Mouse (Mus musculus): ENCODE data around the gene Apol9a. TPM values are rescaled to one million over a fixed set of nuclear protein-coding genes. Genes with fewer than 3 reads are reported as not detected.
A peak's percentile ranks its signal among the peaks of the same experiment; 100 is the strongest.
"Not testable (repeated sequence)": the region's sequence is repeated elsewhere in the genome, so short reads cannot be mapped to it uniquely, and the experiment has no call there.

Apol9a gene
- 0.57 TPM in 1 of 2 replicates, not detected in the other for polyA plus RNA-seq (2016; fragmentation: Nextera tagmentation; extraction: Ambion mirVana)

- 56% methylated on average over 1 of the region's 4 CpGs for WGBS
- H3K27me3 ChIP-seq (ENCODE audit: insufficient read depth, poor library complexity, severe bottlenecking); DNase-seq (ENCODE audit: low spot score); H3K36me3 ChIP-seq; H3K9me3 ChIP-seq; H3K27ac ChIP-seq; H3K4me3 ChIP-seq; H3K4me1 ChIP-seq: not testable (repeated sequence)
Observed at GRCm38 (mm10) chr15:77411035-77411434, at the start of gene Apol9a. TSS of gene Apol9a (minus strand) at chr15:77411135.

- H3K9me3 ChIP-seq; H3K27ac ChIP-seq; H3K36me3 ChIP-seq; DNase-seq (ENCODE audit: low spot score); H3K27me3 ChIP-seq (ENCODE audit: insufficient read depth, poor library complexity, severe bottlenecking); H3K4me1 ChIP-seq; H3K4me3 ChIP-seq: not testable (repeated sequence)
- WGBS = 37% methylated on average over 10 of the region's 10 CpGs
Observed at GRCm38 (mm10) chr15:77449927-77450326, 39.0 kb upstream of the Apol9a start.

- H3K4me3 ChIP-seq; H3K4me1 ChIP-seq; H3K36me3 ChIP-seq; H3K27ac ChIP-seq; H3K27me3 ChIP-seq (ENCODE audit: insufficient read depth, poor library complexity, severe bottlenecking); H3K9me3 ChIP-seq; DNase-seq (ENCODE audit: low spot score): not testable (repeated sequence)
- 80% methylated on average over 2 of the region's 2 CpGs for WGBS
Observed at GRCm38 (mm10) chr15:77447392-77447791, 36.5 kb upstream of the Apol9a start, which contains the start of gene Apol7b. TSS of gene Apol7b (minus strand) at chr15:77447492.

- WGBS = 77% methylated on average over 1 of the region's 1 CpGs
- not testable (repeated sequence) for DNase-seq (ENCODE audit: low spot score); H3K27me3 ChIP-seq (ENCODE audit: insufficient read depth, poor library complexity, severe bottlenecking); H3K9me3 ChIP-seq; H3K4me3 ChIP-seq; H3K4me1 ChIP-seq; H3K27ac ChIP-seq; H3K36me3 ChIP-seq
Observed at GRCm38 (mm10) chr15:77445668-77446067, 34.7 kb upstream of the Apol9a start.

GRCm38 (mm10) chr15:77444746-77445145, 33.8 kb upstream of the Apol9a start:
- H3K4me3 ChIP-seq; H3K4me1 ChIP-seq; H3K36me3 ChIP-seq; H3K27me3 ChIP-seq (ENCODE audit: insufficient read depth, poor library complexity, severe bottlenecking); H3K27ac ChIP-seq; H3K9me3 ChIP-seq; DNase-seq (ENCODE audit: low spot score): not testable (repeated sequence)
- 75% methylated on average over 8 of the region's 8 CpGs for WGBS

GRCm38 (mm10) chr15:77428690-77429448, 17.9 kb upstream of the Apol9a start:
- not testable (repeated sequence) for DNase-seq (ENCODE audit: low spot score); H3K4me3 ChIP-seq; H3K27ac ChIP-seq; H3K36me3 ChIP-seq; H3K4me1 ChIP-seq; H3K9me3 ChIP-seq; H3K27me3 ChIP-seq (ENCODE audit: insufficient read depth, poor library complexity, severe bottlenecking)
- 57% methylated on average over 9 of the region's 10 CpGs for WGBS

- DNase-seq (ENCODE audit: low spot score); H3K9me3 ChIP-seq: not testable (repeated sequence)
- 65% methylated on average over 5 of the region's 7 CpGs for WGBS
Observed at GRCm38 (mm10) chr15:77422925-77423324, 12.0 kb upstream of the Apol9a start.

GRCm38 (mm10) chr15:77419657-77420056, 8.7 kb upstream of the Apol9a start:
- H3K9me3 ChIP-seq; H3K27me3 ChIP-seq (ENCODE audit: insufficient read depth, poor library complexity, severe bottlenecking); H3K4me3 ChIP-seq; H3K27ac ChIP-seq; DNase-seq (ENCODE audit: low spot score); H3K4me1 ChIP-seq; H3K36me3 ChIP-seq: not testable (repeated sequence)
- no CpG with 5 or more reads among the region's 3 CpGs for WGBS

More at GRCm38 (mm10) chr15:77422925-77423324, 12.0 kb upstream of the Apol9a start:
- not testable (repeated sequence) for H3K4me1 ChIP-seq; H3K4me3 ChIP-seq; H3K36me3 ChIP-seq; H3K27ac ChIP-seq; H3K27me3 ChIP-seq (ENCODE audit: insufficient read depth, poor library complexity, severe bottlenecking)

- H3K27ac ChIP-seq; DNase-seq (ENCODE audit: low spot score); H3K4me1 ChIP-seq; H3K4me3 ChIP-seq; H3K9me3 ChIP-seq; H3K27me3 ChIP-seq (ENCODE audit: insufficient read depth, poor library complexity, severe bottlenecking); H3K36me3 ChIP-seq: not testable (repeated sequence)
- WGBS = 30% methylated on average over 4 of the region's 10 CpGs
Observed at GRCm38 (mm10) chr15:77416655-77417333, 5.9 kb upstream of the Apol9a start.

- H3K27me3 ChIP-seq (ENCODE audit: insufficient read depth, poor library complexity, severe bottlenecking); H3K9me3 ChIP-seq; H3K27ac ChIP-seq; H3K36me3 ChIP-seq; H3K4me1 ChIP-seq; H3K4me3 ChIP-seq: not testable (repeated sequence)
- WGBS = 64% methylated on average over 2 of the region's 2 CpGs
- DNase-seq (ENCODE audit: low spot score) = peak; percentile 58
Observed at GRCm38 (mm10) chr15:77415653-77416052, 4.7 kb upstream of the Apol9a start.

GRCm38 (mm10) chr15:77412695-77413094, 1.8 kb upstream of the Apol9a start:
- WGBS = 32% methylated on average over 4 of the region's 4 CpGs
- DNase-seq (ENCODE audit: low spot score); H3K4me1 ChIP-seq; H3K36me3 ChIP-seq; H3K27ac ChIP-seq; H3K9me3 ChIP-seq; H3K27me3 ChIP-seq (ENCODE audit: insufficient read depth, poor library complexity, severe bottlenecking); H3K4me3 ChIP-seq: not testable (repeated sequence)

- 54% methylated on average over 10 of the region's 10 CpGs for WGBS
- H3K9me3 ChIP-seq; H3K4me3 ChIP-seq; H3K27ac ChIP-seq; DNase-seq (ENCODE audit: low spot score); H3K4me1 ChIP-seq; H3K36me3 ChIP-seq: not testable (repeated sequence)
- peaks cover 20% of the 10 kb centered on the region; the same call in 1 of the 2 replicates for H3K27me3 ChIP-seq (ENCODE audit: insufficient read depth, poor library complexity, severe bottlenecking)
Observed at GRCm38 (mm10) chr15:77406370-77406769, 4.6 kb downstream of the Apol9a start.

GRCm38 (mm10) chr15:77399027-77399426, 11.9 kb downstream of the Apol9a start, which contains the start of gene Apol7a:
TSS of gene Apol7a (minus strand) at chr15:77399110.
- not testable (repeated sequence) for H3K9me3 ChIP-seq; DNase-seq (ENCODE audit: low spot score); H3K4me3 ChIP-seq; H3K4me1 ChIP-seq; H3K27me3 ChIP-seq (ENCODE audit: insufficient read depth, poor library complexity, severe bottlenecking); H3K27ac ChIP-seq; H3K36me3 ChIP-seq
- 56% methylated on average over 9 of the region's 9 CpGs for WGBS
